Mouse (Mus musculus): ENCODE data around the gene Hoxa3. TPM values are rescaled to one million over a fixed set of nuclear protein-coding genes. Genes with fewer than 3 reads are reported as not detected.

Hoxa3 gene
- polyA plus RNA-seq, 1 experiment from 2014 or later: not detected

DNA sequence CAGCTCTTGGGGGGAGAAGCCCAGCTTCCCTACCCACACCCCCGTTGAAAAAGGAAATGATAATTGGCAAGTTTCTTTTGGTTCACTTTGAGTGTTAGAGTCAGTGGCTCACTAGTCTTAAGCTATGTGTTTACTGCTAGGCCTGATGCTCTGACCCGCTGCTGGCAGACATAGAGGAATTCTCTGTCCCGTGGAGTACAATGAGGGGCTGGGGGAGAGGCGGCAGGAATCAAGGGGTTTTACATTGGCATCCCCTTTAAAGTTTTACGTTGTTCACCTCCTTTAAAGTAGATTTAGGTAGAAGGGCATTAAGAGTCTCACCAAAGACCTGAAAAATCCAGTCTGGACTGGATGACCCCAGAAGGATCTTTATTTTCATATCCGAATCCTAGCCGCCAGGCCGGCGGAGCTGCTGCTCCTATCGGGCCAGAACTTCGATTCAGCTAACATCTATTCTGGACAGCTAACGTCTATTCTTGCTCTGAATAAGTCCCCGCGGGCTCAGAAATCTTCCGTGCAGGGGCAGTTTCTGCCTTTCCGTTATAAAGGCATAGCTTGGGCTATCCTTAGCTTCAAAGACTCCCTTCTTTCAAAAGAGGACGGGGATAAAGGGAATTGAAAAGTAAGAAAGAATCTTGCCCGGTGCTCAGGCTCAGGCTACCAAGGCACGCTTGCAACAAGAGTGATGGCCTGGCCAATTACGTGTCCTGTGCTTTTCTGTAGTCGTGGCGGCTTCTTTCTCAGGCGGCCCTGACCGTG is 39.1 kb upstream of the Hoxa3 start:
- Histone ChIP-seq H3K4me3 (no peak overlapping the region), H3K4me1 (0 out of 2 replicates have a peak, but pooled peaks cover 3% of the 10 kb centered on the region), H3K4me2 (no peak overlapping the region), H3K27ac (no peak overlapping the region), H3K36me3 (ENCODE audit: poor library complexity, severe bottlenecking) (no peaks in the 10 kb centered on the region), H3K9ac (no peak overlapping the region), H3K9me3 (replicated peaks) (no peaks in the 10 kb centered on the region), H3K27me3 (peaks cover 99% of the 10 kb centered on the region)
- under 1% methylated on average over 24 of the region's 24 CpGs for WGBS
- ATAC-seq: no peak

DNA sequence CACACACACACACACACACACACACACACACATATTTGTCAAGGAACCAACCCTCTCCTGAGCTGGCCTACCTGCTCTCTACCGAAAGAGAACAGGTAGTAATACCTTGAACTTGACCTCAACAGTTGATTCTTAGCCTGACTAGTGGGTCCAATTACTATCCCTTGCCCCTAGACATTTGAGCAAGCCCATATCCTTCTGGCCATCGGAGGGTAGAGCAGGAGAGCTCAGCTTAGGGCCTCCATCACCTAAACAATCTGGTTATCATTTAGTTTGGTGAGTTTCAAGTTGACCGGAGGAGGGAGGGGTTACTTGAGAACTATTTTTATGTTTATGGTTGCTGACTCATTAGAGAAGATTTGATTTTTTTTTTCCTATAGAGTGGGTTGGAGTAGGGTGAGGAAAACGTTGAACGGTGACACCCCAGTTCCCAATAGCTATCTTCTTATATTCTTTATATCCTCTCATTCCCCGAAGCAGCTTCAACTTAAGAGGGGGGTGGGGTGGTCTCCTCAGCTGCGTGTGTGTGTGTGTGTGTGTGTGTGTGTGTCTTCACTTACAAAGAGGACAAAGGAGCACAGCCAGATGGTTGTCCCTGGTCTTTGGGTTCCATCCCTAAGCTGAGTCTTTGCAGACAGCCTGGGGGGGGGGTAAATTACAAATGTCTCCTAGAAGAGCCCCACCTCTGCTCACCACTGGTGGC is 38.2 kb upstream of the Hoxa3 start:
- no peaks in the 10 kb centered on the region for H3K36me3 ChIP-seq (ENCODE audit: poor library complexity, severe bottlenecking)
- no peak for ATAC-seq
- no peak overlapping the region for H3K9ac ChIP-seq
- no peak overlapping the region for H3K4me3 ChIP-seq
- no peaks in the 10 kb centered on the region for H3K9me3 ChIP-seq (replicated peaks)
- WGBS: 14% methylated on average over 7 of the region's 7 CpGs
- H3K27me3 ChIP-seq: peaks cover 99% of the 10 kb centered on the region
- H3K4me2 ChIP-seq: no peak overlapping the region
- H3K27ac ChIP-seq: no peak overlapping the region
- 0 out of 2 replicates have a peak, but pooled peaks cover 3% of the 10 kb centered on the region for H3K4me1 ChIP-seq

DNA sequence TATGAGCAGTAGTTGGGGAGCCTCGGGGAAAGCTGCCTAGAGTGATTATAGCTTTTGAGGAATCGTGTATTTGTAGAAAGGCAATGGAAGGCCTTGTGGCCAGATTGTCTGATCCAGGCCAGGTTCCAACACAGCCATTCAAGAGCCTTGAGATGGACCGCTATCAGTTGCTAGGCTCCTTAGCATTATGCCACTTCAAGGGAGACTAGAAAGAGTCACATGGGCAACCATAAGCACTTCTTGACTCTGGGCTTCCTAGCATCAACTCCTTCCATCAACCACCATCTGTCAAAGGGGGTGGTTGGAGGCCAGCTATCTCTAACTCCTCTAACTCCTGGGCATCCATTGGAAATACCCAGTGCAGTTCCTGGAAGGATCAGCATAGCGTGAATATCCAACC is 36.7 kb upstream of the Hoxa3 start:
- no peaks in the 10 kb centered on the region for H3K9me3 ChIP-seq (replicated peaks)
- no peak for ATAC-seq
- WGBS: 0% methylated on average over 4 of the region's 4 CpGs

DNA sequence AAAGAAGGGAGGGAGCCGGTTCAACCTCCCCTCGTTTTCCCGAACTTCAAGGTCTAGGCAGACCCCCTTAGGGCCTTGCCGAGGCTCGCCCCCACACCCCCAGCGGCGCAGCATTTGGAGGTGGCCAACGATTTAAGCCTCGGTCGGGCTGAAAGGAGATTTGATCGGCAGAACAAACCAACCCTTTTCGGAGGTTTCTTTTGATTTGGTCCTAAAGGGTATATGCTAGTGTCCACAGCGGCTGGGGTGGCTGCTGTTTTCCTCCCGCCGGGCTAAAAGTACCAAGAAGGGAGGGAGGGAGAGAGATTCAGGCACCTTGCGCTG is 36.2 kb upstream of the Hoxa3 start:
- no peak for ATAC-seq
- Histone ChIP-seq H3K36me3 (ENCODE audit: poor library complexity, severe bottlenecking) (no peaks in the 10 kb centered on the region), H3K9me3 (replicated peaks) (no peaks in the 10 kb centered on the region), H3K4me3 (no peak overlapping the region), H3K27ac (no peak overlapping the region), H3K4me1 (0 out of 2 replicates have a peak, but pooled peaks cover 3% of the 10 kb centered on the region), H3K4me2 (no peak overlapping the region), H3K9ac (no peak overlapping the region), H3K27me3 (peaks cover 100% of the 10 kb centered on the region)
- WGBS: under 1% methylated on average over 16 of the region's 16 CpGs

More for the DNA sequence above, 36.7 kb upstream of the Hoxa3 start:
- no peak overlapping the region for H3K4me3 ChIP-seq
- H3K27ac ChIP-seq: no peak overlapping the region
- H3K9ac ChIP-seq: no peak overlapping the region
- H3K27me3 ChIP-seq: peaks cover 99% of the 10 kb centered on the region
- H3K36me3 ChIP-seq (ENCODE audit: poor library complexity, severe bottlenecking): no peaks in the 10 kb centered on the region
- 0 out of 2 replicates have a peak, but pooled peaks cover 3% of the 10 kb centered on the region for H3K4me1 ChIP-seq
- no peak overlapping the region for H3K4me2 ChIP-seq

DNA sequence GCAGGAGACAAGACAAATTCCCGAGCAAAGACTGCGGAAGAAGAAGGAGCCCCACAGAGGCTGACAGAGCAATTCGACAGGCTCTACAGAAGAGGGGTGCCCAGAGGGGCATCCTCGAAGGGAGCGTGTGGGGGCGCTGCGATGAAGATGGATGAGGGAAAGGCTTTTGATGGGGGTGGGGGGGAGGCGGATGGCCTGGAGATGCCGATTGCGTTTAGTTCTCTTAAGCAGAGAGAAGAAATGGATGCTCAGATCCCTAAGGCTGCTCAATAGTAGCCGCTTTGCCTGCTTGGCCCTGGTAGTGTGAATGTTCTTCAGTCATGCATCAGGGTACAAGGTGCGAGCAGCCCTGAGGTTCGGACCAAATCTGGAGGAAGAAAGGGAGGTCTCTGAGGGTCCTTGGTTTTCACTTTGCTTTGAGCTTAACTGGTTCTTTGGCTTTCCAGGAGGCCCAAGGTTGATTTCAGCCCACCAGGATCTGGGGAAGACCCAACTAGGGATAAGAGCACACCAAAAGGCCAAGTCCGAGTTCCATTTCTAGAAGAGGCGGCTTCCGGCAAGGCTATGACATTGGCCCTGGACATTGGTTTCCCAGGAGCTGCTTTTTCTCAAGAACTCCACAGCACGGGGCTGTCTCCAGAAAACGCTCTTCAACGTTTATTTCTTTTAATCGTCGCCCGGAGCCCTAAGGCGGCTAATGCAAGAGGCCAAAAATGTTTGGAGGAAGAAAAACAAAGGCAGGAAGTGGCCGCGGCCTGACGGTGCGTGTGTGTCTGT is 35.7 kb upstream of the Hoxa3 start:
- Histone ChIP-seq H3K27ac (no peak overlapping the region), H3K4me2 (no peak overlapping the region), H3K4me1 (0 out of 2 replicates have a peak, but pooled peaks cover 3% of the 10 kb centered on the region), H3K27me3 (peaks cover 100% of the 10 kb centered on the region), H3K9ac (no peak overlapping the region), H3K9me3 (replicated peaks) (no peaks in the 10 kb centered on the region), H3K36me3 (ENCODE audit: poor library complexity, severe bottlenecking) (no peaks in the 10 kb centered on the region), H3K4me3 (no peak overlapping the region)
- WGBS: 1% methylated on average over 27 of the region's 27 CpGs
- no peak for ATAC-seq

DNA sequence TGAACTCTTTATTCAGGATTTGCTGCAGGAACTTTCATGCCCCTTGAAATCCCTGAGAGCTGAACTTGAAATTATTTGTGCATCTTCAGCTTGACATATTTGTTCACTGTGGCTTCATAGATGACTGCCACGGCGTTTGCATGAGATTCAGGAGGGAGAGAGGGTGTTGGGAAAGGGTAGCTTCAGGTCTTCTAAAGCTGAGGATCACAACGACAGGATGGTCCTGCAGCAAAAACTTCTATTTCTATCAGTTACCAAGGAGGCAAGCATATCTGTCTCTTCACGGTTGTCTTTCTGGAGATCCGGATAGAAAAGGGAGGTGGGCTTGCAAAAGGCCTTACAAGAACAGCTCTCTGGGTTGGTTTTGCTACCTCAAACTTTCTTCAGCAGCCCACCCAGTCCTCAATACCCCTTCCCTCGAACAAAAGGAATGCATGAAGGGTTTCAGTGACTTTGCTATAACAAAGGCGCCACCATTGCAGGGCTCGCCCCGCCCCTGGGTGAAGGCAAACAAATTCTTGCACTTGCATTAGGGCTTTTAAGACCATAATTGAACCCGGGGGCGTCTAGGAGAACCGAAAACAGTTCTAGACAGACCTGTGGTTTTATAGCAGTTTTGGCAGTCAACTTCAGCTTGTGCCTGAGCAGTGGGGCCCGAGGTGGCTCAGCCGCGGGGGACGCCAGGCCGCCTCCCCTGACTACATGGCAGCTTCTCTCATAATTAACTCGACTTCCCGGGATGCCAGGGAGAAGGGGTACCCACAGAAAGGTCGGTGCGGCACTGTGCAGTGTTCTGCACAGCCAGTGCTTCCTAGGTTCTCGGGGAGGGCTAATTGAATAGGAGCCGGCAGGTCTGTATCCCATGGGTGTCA is 34.9 kb upstream of the Hoxa3 start:
- Histone ChIP-seq H3K9ac (no peak overlapping the region), H3K27ac (no peak overlapping the region), H3K27me3 (peaks cover 100% of the 10 kb centered on the region), H3K36me3 (ENCODE audit: poor library complexity, severe bottlenecking) (no peaks in the 10 kb centered on the region), H3K4me1 (no peaks in the 10 kb centered on the region), H3K9me3 (replicated peaks) (no peaks in the 10 kb centered on the region), H3K4me2 (no peak overlapping the region), H3K4me3 (no peak overlapping the region)
- no peak for ATAC-seq
- WGBS: 2% methylated on average over 23 of the region's 23 CpGs

DNA sequence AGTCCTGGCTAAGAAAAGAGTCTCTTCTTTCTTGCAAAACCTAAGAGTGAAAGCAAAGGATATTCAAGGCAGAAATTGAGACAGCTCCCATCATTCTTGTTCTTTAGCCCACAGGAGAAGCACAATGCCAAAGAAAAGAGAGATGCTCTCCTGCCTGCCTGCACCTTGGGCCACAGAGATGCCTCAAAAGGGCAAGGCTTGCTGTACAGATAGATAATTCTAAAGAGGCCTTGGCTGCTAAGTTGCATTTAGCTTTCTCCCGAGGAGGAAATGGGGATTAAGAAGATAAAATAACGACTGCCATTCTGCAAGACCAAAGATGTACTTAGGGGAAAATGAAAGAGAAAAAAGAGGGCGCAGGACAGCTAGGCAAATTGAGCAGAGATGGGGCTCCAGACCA is 33.8 kb upstream of the Hoxa3 start:
- H3K9me3 ChIP-seq (replicated peaks): no peaks in the 10 kb centered on the region
- H3K27me3 ChIP-seq: peaks cover 100% of the 10 kb centered on the region
- ATAC-seq: no peak
- H3K4me1 ChIP-seq: no peaks in the 10 kb centered on the region
- no peak overlapping the region for H3K9ac ChIP-seq
- no peaks in the 10 kb centered on the region for H3K36me3 ChIP-seq (ENCODE audit: poor library complexity, severe bottlenecking)
- H3K27ac ChIP-seq: no peak overlapping the region
- WGBS: 1% methylated on average over 3 of the region's 3 CpGs
- H3K4me2 ChIP-seq: no peak overlapping the region
- no peak overlapping the region for H3K4me3 ChIP-seq

DNA sequence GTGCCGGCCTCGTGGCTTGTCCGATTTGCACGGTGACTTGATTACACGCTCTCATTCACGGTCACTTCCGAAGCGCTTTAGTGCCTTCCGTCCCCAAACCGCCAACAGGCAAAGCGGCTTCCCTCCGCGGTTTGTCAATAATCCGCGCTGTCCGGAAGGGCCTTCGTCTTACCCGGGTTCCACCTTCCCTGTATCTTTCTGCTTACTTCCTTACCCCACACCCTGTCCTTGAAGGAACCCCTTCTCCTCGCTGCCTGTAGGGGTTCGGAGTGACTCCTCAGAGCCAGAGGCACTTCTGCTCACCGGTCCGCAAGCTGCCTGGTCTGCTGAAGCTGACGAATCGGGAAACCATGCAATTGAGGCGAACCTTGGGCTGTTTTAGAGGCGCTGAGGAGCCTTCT is 33.3 kb upstream of the Hoxa3 start:
- H3K27ac ChIP-seq: no peak overlapping the region
- no peak overlapping the region for H3K9ac ChIP-seq
- no peak overlapping the region for H3K4me3 ChIP-seq
- H3K4me1 ChIP-seq: no peaks in the 10 kb centered on the region
- no peak for ATAC-seq
- peaks cover 100% of the 10 kb centered on the region for H3K27me3 ChIP-seq
- H3K36me3 ChIP-seq (ENCODE audit: poor library complexity, severe bottlenecking): no peaks in the 10 kb centered on the region
- H3K4me2 ChIP-seq: no peak overlapping the region
- no peaks in the 10 kb centered on the region for H3K9me3 ChIP-seq (replicated peaks)
- WGBS: 1% methylated on average over 26 of the region's 26 CpGs

DNA sequence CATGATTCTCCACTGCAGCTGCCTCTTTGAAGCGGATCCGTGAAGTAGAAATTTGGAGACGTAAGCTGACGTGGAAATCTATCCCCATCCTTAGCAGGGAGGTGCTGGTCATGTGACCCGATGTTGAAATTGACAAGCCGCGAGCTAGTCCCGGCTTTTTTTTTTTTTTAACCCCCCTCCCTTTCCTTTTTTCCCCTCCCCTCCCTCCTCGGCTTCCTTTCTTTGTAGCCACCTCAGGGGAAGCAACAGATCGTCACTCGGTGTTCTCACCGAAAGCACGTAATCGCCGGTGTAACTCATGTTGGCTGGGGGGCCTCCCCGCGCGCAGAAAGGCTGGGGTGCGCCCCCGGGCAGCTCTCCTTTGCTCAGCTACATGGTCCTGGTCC is 32.6 kb upstream of the Hoxa3 start, which contains the start of gene Hoxa11:
TSS of gene Hoxa11 (minus strand) at position 54 of the 386 bp plus-strand sequence.
- Histone ChIP-seq H3K27me3 (peaks cover 100% of the 10 kb centered on the region), H3K4me2 (no peak within 1 kb of the TSS), H3K9me3 (replicated peaks) (no peaks in the 10 kb centered on the region), H3K4me1 (no peaks in the 10 kb centered on the region), H3K9ac (no peak within 1 kb of the TSS), H3K4me3 (no peak within 1 kb of the TSS), H3K36me3 (ENCODE audit: poor library complexity, severe bottlenecking) (no peaks in the 10 kb centered on the region), H3K27ac (no peak within 1 kb of the TSS)
- 1% methylated on average over 20 of the region's 20 CpGs for WGBS
- ATAC-seq: no peak

DNA sequence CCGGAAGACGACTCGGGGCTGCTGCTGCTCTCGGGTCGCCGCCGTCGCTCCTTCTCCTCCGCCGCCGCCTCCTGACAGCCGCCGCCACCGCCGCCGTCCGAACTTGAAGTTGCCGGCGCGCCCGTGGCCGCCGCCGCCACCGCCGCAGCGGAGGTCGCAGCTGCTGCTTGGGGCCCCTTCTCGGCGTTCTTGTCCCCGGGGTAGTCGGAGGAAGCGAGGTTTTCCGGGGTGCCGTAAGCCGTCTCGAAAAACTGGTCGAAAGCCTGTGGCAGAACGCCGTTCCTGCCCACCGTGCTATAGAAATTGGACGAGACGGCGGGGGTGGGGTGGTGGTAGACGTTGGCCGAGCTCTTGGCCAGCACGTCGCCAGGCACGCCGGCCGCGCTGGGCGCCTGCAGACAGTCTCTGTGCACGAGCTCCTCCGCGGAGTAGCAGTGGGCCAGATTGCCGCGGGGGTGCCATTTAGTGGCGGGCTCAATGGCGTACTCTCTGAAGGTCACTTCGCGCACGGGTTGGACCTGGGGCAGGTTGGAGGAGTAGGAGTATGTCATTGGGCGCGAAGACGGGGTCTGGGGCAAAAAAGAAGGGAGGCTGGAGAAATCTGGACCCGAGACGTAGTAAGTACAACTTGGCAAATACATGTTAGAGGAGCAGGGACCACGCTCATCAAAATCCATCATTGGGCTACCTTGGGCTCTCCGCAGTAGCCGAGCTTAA is 32.1 kb upstream of the Hoxa3 start:
- H3K4me3 ChIP-seq: no peak overlapping the region
- no peaks in the 10 kb centered on the region for H3K9me3 ChIP-seq (replicated peaks)
- no peak overlapping the region for H3K27ac ChIP-seq

DNA sequence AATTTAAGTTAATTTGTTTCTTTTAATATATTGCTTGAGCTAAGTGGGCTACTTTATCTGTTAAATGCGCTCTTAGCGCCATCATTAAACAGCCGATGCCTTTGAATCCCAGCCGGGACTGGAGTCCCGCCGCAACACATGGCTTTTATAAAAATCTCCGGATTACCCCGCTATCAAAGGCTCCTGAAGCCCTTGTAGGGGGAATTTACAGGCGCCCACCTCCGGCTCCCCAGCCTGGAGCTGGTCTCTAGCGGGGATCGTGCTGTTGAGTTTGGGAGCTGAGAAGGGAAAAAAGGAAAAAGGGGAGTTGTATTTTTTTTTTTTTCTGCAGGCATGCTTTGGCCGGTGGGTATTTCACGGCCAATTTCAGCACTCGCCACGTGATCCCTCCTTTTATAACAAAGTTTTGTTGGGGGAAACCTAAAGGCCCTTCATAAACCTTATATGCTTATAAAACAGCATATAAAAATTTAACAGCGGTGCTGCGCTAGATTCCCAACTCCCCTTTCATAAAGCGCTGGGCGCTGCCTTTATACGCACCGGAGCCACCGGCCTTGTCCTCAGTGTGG is 31.4 kb upstream of the Hoxa3 start:
- Histone ChIP-seq H3K4me1 (0 out of 2 replicates have a peak, but pooled peaks cover 4% of the 10 kb centered on the region), H3K4me2 (no peak overlapping the region), H3K27ac (no peak overlapping the region), H3K9ac (no peak overlapping the region), H3K9me3 (replicated peaks) (no peaks in the 10 kb centered on the region), H3K27me3 (peaks cover 100% of the 10 kb centered on the region), H3K36me3 (ENCODE audit: poor library complexity, severe bottlenecking) (no peaks in the 10 kb centered on the region), H3K4me3 (no peak overlapping the region)
- 2% methylated on average over 23 of the region's 23 CpGs for WGBS
- no peak for ATAC-seq

More for the DNA sequence above, 32.1 kb upstream of the Hoxa3 start:
- no peak overlapping the region for H3K4me2 ChIP-seq
- peaks cover 100% of the 10 kb centered on the region for H3K27me3 ChIP-seq
- WGBS: under 1% methylated on average over 70 of the region's 71 CpGs
- H3K4me1 ChIP-seq: 0 out of 2 replicates have a peak, but pooled peaks cover 2% of the 10 kb centered on the region
- no peak for ATAC-seq
- H3K36me3 ChIP-seq (ENCODE audit: poor library complexity, severe bottlenecking): no peaks in the 10 kb centered on the region
- H3K9ac ChIP-seq: no peak overlapping the region

Measured in forebrain, embryonic 13.5 days (tissue).